Mouse (Mus musculus): ENCODE measurements around the gene Pmpcb.

Pmpcb gene

DNA sequence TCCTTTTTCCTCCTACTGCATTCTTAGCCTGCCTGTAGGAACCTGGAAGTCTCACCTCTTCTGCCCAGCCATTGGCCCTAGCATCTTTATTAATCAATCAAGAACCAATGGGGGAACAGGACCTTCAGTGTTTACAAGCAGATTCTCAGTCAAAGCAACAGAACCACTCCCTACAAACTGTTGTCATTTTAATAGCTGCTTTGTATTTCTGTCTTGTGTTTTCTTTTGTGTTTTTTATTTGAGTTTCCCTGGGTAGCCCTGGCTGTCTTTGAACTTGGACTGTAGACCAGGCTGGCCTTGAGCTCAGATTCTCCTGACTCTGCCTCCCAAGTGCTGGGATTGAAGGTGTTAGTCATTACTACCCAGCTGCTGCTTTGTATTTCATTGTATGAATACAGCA, 55.2 kb downstream of the Pmpcb start:
- no peak for DNase-seq (ENCODE audit: low read depth, low spot score)

DNA sequence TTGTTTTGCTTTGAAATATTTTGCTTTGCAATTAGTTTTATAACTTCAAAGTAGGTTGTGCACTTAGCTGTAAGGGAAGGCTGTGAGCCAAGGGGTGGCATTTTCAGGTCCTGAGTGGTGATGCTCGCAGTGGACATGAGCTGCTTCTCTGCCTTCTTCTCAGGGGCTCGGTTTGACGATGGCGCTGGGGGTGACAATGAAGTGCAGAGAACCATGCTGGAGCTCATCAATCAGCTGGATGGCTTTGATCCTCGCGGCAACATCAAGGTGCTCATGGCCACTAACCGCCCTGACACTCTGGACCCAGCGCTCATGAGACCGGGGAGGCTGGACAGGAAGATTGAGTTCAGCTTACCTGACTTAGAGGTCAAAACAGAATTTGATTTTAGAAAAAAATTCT, 66.0 kb downstream of the Pmpcb start:
- DNase-seq (ENCODE audit: low read depth, low spot score) = no peak

DNA sequence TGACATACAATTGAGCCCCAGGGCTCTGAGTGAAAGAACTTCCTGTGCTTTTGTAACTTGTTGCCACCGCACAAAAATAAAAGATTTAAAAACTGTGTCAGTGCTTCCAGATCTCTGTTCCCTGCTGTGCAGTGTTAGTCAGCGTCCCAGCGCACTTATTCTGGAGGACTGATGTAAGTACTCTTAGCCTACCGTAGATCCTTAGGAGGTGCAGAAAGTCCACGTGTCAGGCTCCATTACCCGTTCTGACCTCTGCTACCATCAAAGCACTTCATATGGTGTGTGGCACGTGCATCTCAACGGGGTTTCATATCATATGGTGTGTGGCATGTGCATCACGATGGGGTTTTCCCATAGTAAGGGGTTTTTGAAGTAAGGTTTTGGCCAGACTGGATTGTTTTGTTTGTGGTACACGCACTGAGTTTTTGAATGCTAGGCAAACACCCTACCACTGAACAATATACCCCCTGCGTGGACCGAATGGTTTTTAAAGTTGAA, 66.8 kb downstream of the Pmpcb start:
- DNase-seq (ENCODE audit: low read depth, low spot score) = no peak

DNA sequence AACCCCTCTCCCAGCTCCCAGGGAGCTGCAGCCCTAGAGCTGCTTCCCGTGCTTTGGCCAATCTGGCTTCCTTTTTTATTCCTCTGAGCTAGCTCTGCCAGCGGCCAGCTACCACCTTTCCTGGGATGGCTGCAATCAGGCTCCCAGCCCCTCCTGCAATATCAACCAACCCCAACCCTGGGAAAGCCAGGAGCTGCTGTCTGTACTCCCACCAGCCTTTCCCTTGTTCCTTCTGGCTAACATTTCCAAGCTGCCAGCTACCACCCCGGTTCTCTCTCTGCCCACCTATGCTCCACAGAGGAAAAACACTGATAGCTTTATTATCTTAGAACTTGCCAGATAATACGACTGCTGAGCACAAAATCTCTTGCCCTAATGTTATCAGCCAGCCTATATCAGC, 67.9 kb downstream of the Pmpcb start:
- no peak for DNase-seq (ENCODE audit: low read depth, low spot score)

All from embryo, embryonic 11.5 days (tissue).